Mouse (Mus musculus) erythroid progenitor cell, adult 5-6 weeks (primary cell): ENCODE data around the gene Ccdc91. TPM values are rescaled to one million over a fixed set of nuclear protein-coding genes. Genes with fewer than 3 reads are reported as not detected.

ENCODE experiments used
- ATAC-seq: replicated peaks from 2 replicates; pipeline ENCODE4 v1.8.0; 2016; ENCODE audit warnings: moderate number of reproducible peaks, mild to moderate bottlenecking, moderate TSS enrichment, inconsistent platforms; ENCODE audit not compliant: poor library complexity, low FRiP score, severe bottlenecking
- total RNA-seq, 2 experiments: library from RNA; stranded (forward) in 1 of 2; stranded (reverse) in 1 of 2; fragments of 150-400 nt in 1 of 2; fragments of 186-747, 209-891 nt in 1 of 2; gene quantifications; 2 replicates each; pipeline versions ENCODE4 v1.2.3 to v1.2.4; 2015 to 2017; ENCODE audit warnings: low replicate concordance in 2 of 2

Gene Ccdc91
- total RNA-seq, 2 experiments from 2014 or later = 1.7 to 4.0 TPM

- no peak for ATAC-seq
Measured at GRCm38 (mm10) chr6:147559316-147559715, 83.7 kb downstream of the Ccdc91 start.

GRCm38 (mm10) chr6:147560436-147560835, 84.8 kb downstream of the Ccdc91 start:
- ATAC-seq = no peak

- ATAC-seq = no peak
Measured at GRCm38 (mm10) chr6:147569246-147569645, 93.6 kb downstream of the Ccdc91 start.

- no peak for ATAC-seq
Measured at GRCm38 (mm10) chr6:147573137-147573536, 97.5 kb downstream of the Ccdc91 start.

- ATAC-seq = no peak
Measured at GRCm38 (mm10) chr6:147574454-147575182, 99.0 kb downstream of the Ccdc91 start.

- ATAC-seq = no peak
Measured at GRCm38 (mm10) chr6:147575183-147575784, 99.7 kb downstream of the Ccdc91 start.

- no peak for ATAC-seq
Measured at GRCm38 (mm10) chr6:147587675-147588074, 112.0 kb downstream of the Ccdc91 start.

GRCm38 (mm10) chr6:147606666-147607065, 131.0 kb downstream of the Ccdc91 start:
- no peak for ATAC-seq

- no peak for ATAC-seq
Measured at GRCm38 (mm10) chr6:147607613-147608012, 132.0 kb downstream of the Ccdc91 start.

- ATAC-seq = no peak
Measured at GRCm38 (mm10) chr6:147615306-147615705, 139.7 kb downstream of the Ccdc91 start.

GRCm38 (mm10) chr6:147623142-147623541, 147.5 kb downstream of the Ccdc91 start:
- ATAC-seq = no peak

GRCm38 (mm10) chr6:147636464-147636863, 160.8 kb downstream of the Ccdc91 start:
- ATAC-seq = no peak

GRCm38 (mm10) chr6:147643875-147644274, 168.2 kb downstream of the Ccdc91 start:
- ATAC-seq = no peak

GRCm38 (mm10) chr6:147644391-147644790, 168.8 kb downstream of the Ccdc91 start:
- ATAC-seq = no peak

GRCm38 (mm10) chr6:147646401-147646968, 170.9 kb downstream of the Ccdc91 start:
- ATAC-seq = no peak

- ATAC-seq = no peak
Measured at GRCm38 (mm10) chr6:147658025-147658424, 182.4 kb downstream of the Ccdc91 start.

- ATAC-seq = no peak
Measured at GRCm38 (mm10) chr6:147660718-147661117, 185.1 kb downstream of the Ccdc91 start.

GRCm38 (mm10) chr6:147661841-147662240, 186.2 kb downstream of the Ccdc91 start:
- ATAC-seq = no peak

GRCm38 (mm10) chr6:147662610-147663009, 187.0 kb downstream of the Ccdc91 start:
- ATAC-seq = no peak

GRCm38 (mm10) chr6:147664339-147664738, 188.7 kb downstream of the Ccdc91 start:
- no peak for ATAC-seq

GRCm38 (mm10) chr6:147671366-147671765, 195.7 kb downstream of the Ccdc91 start:
- no peak for ATAC-seq
